Mouse (Mus musculus): ENCODE data around the gene Cyp2c50. TPM values are rescaled to one million over a fixed set of nuclear protein-coding genes. Genes with fewer than 3 reads are reported as not detected.
"Not testable (repeated sequence)": the region's sequence is repeated elsewhere in the genome, so short reads cannot be mapped to it uniquely, and the experiment has no call there.

Gene Cyp2c50
- polyA plus RNA-seq (2016; fragmentation: Nextera tagmentation; extraction: Ambion mirVana): not detected in 2 replicates

DNA sequence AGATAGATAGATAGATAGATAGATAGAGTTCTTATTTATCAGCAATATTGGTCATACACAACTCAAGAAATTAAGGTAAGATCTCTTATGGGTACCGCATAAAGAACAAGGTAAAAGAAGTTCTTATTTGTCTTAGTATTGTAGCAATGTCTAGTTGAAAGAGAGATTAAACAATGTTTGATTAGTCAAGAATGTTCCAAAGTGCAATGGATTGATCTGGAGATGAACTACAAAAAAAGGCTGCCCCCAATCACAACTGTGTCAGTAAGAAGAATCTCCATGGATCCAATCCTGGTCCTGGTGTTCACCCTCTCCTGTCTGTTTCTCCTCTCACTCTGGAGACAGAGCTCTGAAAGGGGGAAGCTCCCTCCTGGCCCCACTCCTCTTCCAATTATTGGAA lies at the start of gene Cyp2c50:
Gene Cyp2c50 (plus strand): TSS at position 268 of the 400 bp plus-strand sequence.
- H3K27ac ChIP-seq (replicated peaks); H3K4me3 ChIP-seq; DNase-seq (ENCODE audit: low spot score); H3K36me3 ChIP-seq (replicated peaks); H3K27me3 ChIP-seq (replicated peaks; ENCODE audit: low read depth, poor library complexity, severe bottlenecking); H3K4me1 ChIP-seq; H3K9me3 ChIP-seq: not testable (repeated sequence)
- WGBS: 92% methylated on average over 1 of the region's 1 CpGs

GRCm38 (mm10) chr19:40073701-40074100 lies 15.8 kb upstream of the Cyp2c50 start, which contains the start of gene Cyp2c54:
Gene Cyp2c54, minus strand, starts transcription at chr19:40073827.
- no peaks in the 10 kb centered on the region for H3K4me1 ChIP-seq
- DNase-seq (ENCODE audit: low spot score): no peak
- no peaks in the 10 kb centered on the region for H3K9me3 ChIP-seq
- H3K27ac ChIP-seq (replicated peaks): no peak within 1 kb of the TSS
- no peaks in the 10 kb centered on the region for H3K27me3 ChIP-seq (replicated peaks; ENCODE audit: low read depth, poor library complexity, severe bottlenecking)
- H3K4me3 ChIP-seq: no peak within 1 kb of the TSS
- H3K36me3 ChIP-seq (replicated peaks): no peaks in the 10 kb centered on the region

- WGBS: 86% methylated on average over 1 of the region's 1 CpGs
- no peak for DNase-seq (ENCODE audit: low spot score)
- Histone ChIP-seq H3K9me3 (no peaks in the 10 kb centered on the region), H3K4me3 (no peak overlapping the region), H3K36me3 (replicated peaks) (no peaks in the 10 kb centered on the region), H3K27ac (replicated peaks) (no peak overlapping the region), H3K27me3 (replicated peaks; ENCODE audit: low read depth, poor library complexity, severe bottlenecking) (no peaks in the 10 kb centered on the region), H3K4me1 (no peaks in the 10 kb centered on the region)
Measured at GRCm38 (mm10) chr19:40088381-40088780, 1.1 kb upstream of the Cyp2c50 start.

DNA sequence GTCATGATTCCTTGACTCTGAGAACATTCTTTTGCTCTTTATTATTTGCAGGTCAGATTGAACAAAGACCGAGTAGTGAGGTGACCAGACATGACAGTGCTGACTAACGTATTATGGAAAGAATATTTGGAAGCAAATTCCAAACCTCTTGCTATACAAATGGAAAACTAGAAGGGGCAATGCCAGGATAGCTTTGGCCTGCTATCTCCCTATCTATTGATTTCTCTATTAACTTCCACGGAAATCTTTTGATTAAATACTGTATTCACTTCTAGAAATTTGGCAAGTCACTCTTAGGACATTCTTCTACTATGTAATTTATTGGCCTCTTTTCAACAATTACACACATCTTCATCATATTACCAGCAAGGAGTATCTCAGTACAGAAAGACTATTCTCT lies 1.6 kb downstream of the Cyp2c50 start:
- no peak for DNase-seq (ENCODE audit: low spot score)
- Histone ChIP-seq H3K27me3 (replicated peaks; ENCODE audit: low read depth, poor library complexity, severe bottlenecking) (no peaks in the 10 kb centered on the region), H3K4me3 (no peak overlapping the region), H3K4me1 (no peaks in the 10 kb centered on the region), H3K9me3 (no peaks in the 10 kb centered on the region), H3K27ac (replicated peaks) (no peak overlapping the region), H3K36me3 (replicated peaks) (no peaks in the 10 kb centered on the region)
- WGBS: 80% methylated on average over 3 of the region's 3 CpGs

DNA sequence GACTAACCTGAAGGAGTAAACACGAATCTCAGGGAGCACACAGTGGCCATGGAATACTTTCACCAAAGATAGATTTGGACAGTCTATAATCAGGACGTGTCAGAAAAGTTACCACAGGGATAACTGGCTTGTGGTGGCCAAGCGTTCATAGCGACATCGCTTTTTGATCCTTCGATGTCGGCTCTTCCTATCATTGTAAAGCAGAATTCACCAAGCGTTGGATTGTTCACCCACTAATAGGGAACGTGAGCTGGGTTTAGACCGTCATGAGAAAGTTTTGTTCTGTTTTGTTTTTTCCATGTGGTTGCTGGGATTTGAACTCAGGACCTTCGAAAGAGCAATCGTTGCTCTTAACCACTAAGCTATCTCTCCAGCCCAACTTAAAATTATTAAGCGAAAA lies 30.1 kb downstream of the Cyp2c50 start:
- not testable (repeated sequence) for H3K4me1 ChIP-seq; H3K4me3 ChIP-seq; H3K9me3 ChIP-seq; H3K27ac ChIP-seq (replicated peaks); DNase-seq (ENCODE audit: low spot score); H3K27me3 ChIP-seq (replicated peaks; ENCODE audit: low read depth, poor library complexity, severe bottlenecking); H3K36me3 ChIP-seq (replicated peaks)
- 84% methylated on average over 13 of the region's 13 CpGs for WGBS

DNA sequence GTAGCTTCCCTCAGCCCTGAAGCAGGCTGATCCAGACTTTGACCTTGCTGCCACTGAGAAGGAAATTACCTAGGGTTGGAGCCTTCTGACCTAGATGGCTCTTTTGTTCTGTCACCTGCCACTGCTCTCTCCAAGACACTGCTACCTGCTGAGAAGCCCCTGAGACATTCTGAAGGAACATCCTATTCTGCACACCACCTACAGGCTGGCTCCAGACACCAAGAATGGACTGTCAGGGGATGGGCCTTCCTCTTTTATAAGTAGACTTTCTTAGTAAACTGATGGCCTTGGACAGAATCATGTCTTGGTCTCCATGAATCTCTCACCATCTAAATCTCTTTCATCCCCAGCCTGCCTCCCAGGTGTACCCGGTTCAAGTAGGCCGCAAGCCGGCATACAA lies 35.7 kb downstream of the Cyp2c50 start:
- WGBS: 87% methylated on average over 3 of the region's 3 CpGs

DNA sequence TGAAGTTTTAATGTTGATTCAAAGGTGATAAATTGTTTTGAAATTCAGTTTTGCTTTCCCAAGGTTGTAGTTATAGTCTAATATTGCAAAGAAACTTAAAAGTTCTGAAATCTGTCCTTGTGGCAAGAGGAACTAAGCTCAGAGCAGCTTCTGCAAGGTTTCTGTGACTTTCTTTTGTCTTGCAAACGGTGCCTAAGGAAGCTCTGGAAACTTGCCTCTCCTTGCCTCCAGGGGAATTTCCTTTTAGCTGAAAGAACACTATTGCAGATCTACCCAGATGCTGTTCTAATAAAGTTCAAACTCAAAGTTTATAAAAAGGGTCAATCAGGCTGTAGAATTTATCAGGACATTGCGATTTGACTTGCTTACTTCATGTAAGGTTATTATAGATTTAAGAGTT lies 37.5 kb downstream of the Cyp2c50 start:
- WGBS: 31% methylated on average over 2 of the region's 2 CpGs
- H3K9me3 ChIP-seq; H3K27ac ChIP-seq (replicated peaks); DNase-seq (ENCODE audit: low spot score); H3K36me3 ChIP-seq (replicated peaks); H3K4me3 ChIP-seq; H3K27me3 ChIP-seq (replicated peaks; ENCODE audit: low read depth, poor library complexity, severe bottlenecking); H3K4me1 ChIP-seq: not testable (repeated sequence)

More for the DNA sequence above, 35.7 kb downstream of the Cyp2c50 start:
- not testable (repeated sequence) for H3K4me3 ChIP-seq; H3K4me1 ChIP-seq; H3K27ac ChIP-seq (replicated peaks); DNase-seq (ENCODE audit: low spot score); H3K9me3 ChIP-seq; H3K27me3 ChIP-seq (replicated peaks; ENCODE audit: low read depth, poor library complexity, severe bottlenecking); H3K36me3 ChIP-seq (replicated peaks)

Other genes with a start within 250 kb of the Cyp2c50 start
- not detected in 2 replicates for gene Cyp2c69, start 202.9 kb upstream of the Cyp2c50 start, polyA plus RNA-seq (2016; fragmentation: Nextera tagmentation; extraction: Ambion mirVana)
- gene Cyp2c37, start 97.3 kb upstream of the Cyp2c50 start, polyA plus RNA-seq (2016; fragmentation: Nextera tagmentation; extraction: Ambion mirVana): not detected in 2 replicates
- not detected in 2 replicates for gene Cyp2c54, start 15.9 kb upstream of the Cyp2c50 start, polyA plus RNA-seq (2016; fragmentation: Nextera tagmentation; extraction: Ambion mirVana)
- gene Cyp2c70, start 97.6 kb downstream of the Cyp2c50 start, polyA plus RNA-seq (2016; fragmentation: Nextera tagmentation; extraction: Ambion mirVana): not detected in 2 replicates
- gene Pdlim1, start 182.2 kb downstream of the Cyp2c50 start, polyA plus RNA-seq (2016; fragmentation: Nextera tagmentation; extraction: Ambion mirVana): 122 and 133 TPM in 2 replicates